Mouse (Mus musculus) skeletal muscle tissue, postnatal 0 days (tissue): ENCODE data around the gene Olfr1502. TPM values are rescaled to one million over a fixed set of nuclear protein-coding genes. Genes with fewer than 3 reads are reported as not detected.

Source experiments
- polyA plus RNA-seq: library from polyadenylated mRNA; unstranded; fragments of >200 nt; fragmentation: Nextera tagmentation; extraction: Ambion mirVana; gene quantifications from 2 replicates; pipeline ENCODE4 v1.2.1, GENCODE M21; 2015

Gene Olfr1502
- not detected in 2 replicates for polyA plus RNA-seq

GRCm38 (mm10) chr19:13861495-13861894, at the start of gene Olfr1502:
Gene Olfr1502, plus strand, starts transcription at chr19:13861795.

GRCm38 (mm10) chr19:13819347-13819746, 42.2 kb upstream of the Olfr1502 start, which contains the start of gene Olfr1499:
Gene Olfr1499, minus strand, starts transcription at chr19:13819447.

GRCm38 (mm10) chr19:13830388-13830787, 31.2 kb upstream of the Olfr1502 start, which contains the start of gene Olfr1500:
Gene Olfr1500, minus strand, starts transcription at chr19:13830488.

GRCm38 (mm10) chr19:13850592-13850991, 11.0 kb upstream of the Olfr1502 start, which contains the start of gene Olfr1501:
Gene Olfr1501, minus strand, starts transcription at chr19:13850692.

GRCm38 (mm10) chr19:13897828-13898227, 36.2 kb downstream of the Olfr1502 start, which contains the start of gene Olfr1504:
Gene Olfr1504, minus strand, starts transcription at chr19:13897928.

Other genes with a start within 250 kb of the Olfr1502 start
- gene Olfr1487, start 244.4 kb upstream of the Olfr1502 start, polyA plus RNA-seq: not detected in 2 replicates
- not detected in 2 replicates for gene Olfr1489, start 230.2 kb upstream of the Olfr1502 start, polyA plus RNA-seq
- not detected in 2 replicates for gene Olfr1490, start 210.7 kb upstream of the Olfr1502 start, polyA plus RNA-seq
- gene Olfr1491, start 164.5 kb upstream of the Olfr1502 start, polyA plus RNA-seq: not detected in 2 replicates
- gene Olfr1493-ps1, start 138.5 kb upstream of the Olfr1502 start, polyA plus RNA-seq: not detected in 2 replicates
- gene Olfr1494, start 122.1 kb upstream of the Olfr1502 start, polyA plus RNA-seq: not detected in 2 replicates
- not detected in 2 replicates for gene Olfr1495, start 97.2 kb upstream of the Olfr1502 start, polyA plus RNA-seq
- gene Olfr1496, start 83.9 kb upstream of the Olfr1502 start, polyA plus RNA-seq: not detected in 2 replicates
- not detected in 2 replicates for gene Olfr1497, start 63.6 kb upstream of the Olfr1502 start, polyA plus RNA-seq
- gene Olfr1499, start 42.3 kb upstream of the Olfr1502 start, polyA plus RNA-seq: not detected in 2 replicates
- gene Olfr1500, start 31.3 kb upstream of the Olfr1502 start, polyA plus RNA-seq: not detected in 2 replicates
- gene Olfr1501, start 11.1 kb upstream of the Olfr1502 start, polyA plus RNA-seq: not detected in 2 replicates
- not detected in 2 replicates for gene Olfr1504, start 36.1 kb downstream of the Olfr1502 start, polyA plus RNA-seq
- not detected in 2 replicates for gene Olfr1505, start 51.7 kb downstream of the Olfr1502 start, polyA plus RNA-seq